Mouse (Mus musculus): ENCODE data around the gene Tlk2.

DNA sequence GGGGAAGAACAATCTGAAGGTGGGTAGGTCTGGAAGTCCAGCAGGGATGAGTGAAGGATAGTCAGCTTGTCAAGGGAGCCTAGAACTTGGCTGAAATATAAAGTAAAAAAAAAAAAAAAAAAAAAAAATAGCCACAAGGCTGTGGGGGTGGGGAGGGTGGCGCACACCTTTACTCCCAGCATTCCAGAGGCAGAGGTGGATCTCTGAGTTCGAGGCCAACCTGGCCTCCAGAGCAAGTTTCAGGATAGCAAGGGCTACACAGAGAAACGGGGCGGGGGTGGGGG, 26.6 kb upstream of the Tlk2 start:
- TF ChIP-seq CTCF (IDR thresholded peaks at IDR 0.05; ENCODE audit: control insufficient read depth, insufficient read depth, insufficient replicate concordance, low read depth, low read length) = no peak
- TF ChIP-seq POLR2A (IDR thresholded peaks at IDR 0.05; ENCODE audit: control insufficient read depth, low read depth, low read length) = no peak
